Mouse (Mus musculus) CH12.LX (cell line): ENCODE measurements around the gene Snrpg.

Source experiments
- CTCF ChIP-seq, 2 experiments: IDR thresholded peaks in 1 of 2; conservative IDR thresholded peaks in 1 of 2; 2 replicates each; pipeline ENCODE4 v1.5.1; 2011 to 2012; ENCODE audit warnings: low read depth in 2 of 2, low read length in 2 of 2, improper control_type of control experiment in 1 of 2, inconsistent platforms in 1 of 2, mild to moderate bottlenecking in 1 of 2, moderate library complexity in 1 of 2
- EP300 ChIP-seq: IDR thresholded peaks from 2 replicates; pipeline ENCODE4 v1.6.1; 2011; ENCODE audit warnings: low read length, improper control_type of control experiment
- ETS1 ChIP-seq: conservative IDR thresholded peaks from 2 replicates; pipeline ENCODE4 v1.6.1; 2012; ENCODE audit warnings: low read depth, mild to moderate bottlenecking, inconsistent platforms, low read length, improper control_type of control experiment, moderate library complexity
- GABPA ChIP-seq: IDR thresholded peaks from 2 replicates; pipeline ENCODE4 v1.6.1; 2012; ENCODE audit warnings: low read depth, low read length, improper control_type of control experiment, inconsistent platforms; ENCODE audit not compliant: insufficient replicate concordance
- JUN ChIP-seq: IDR thresholded peaks from 2 replicates; pipeline ENCODE4 v1.6.1; 2011; ENCODE audit warnings: low read depth, mild to moderate bottlenecking, low read length, improper control_type of control experiment, moderate library complexity; ENCODE audit not compliant: insufficient read depth
- MAFK ChIP-seq: IDR thresholded peaks from 2 replicates; pipeline ENCODE4 v1.6.1; 2011; ENCODE audit warnings: low read length, improper control_type of control experiment; ENCODE audit not compliant: insufficient replicate concordance
- POLR2A ChIP-seq: IDR thresholded peaks from 2 replicates; pipeline ENCODE4 v1.6.1; 2011; ENCODE audit warnings: low read depth, mild to moderate bottlenecking, improper control_type of control experiment, low read length
- RAD21 ChIP-seq: IDR thresholded peaks from 2 replicates; pipeline ENCODE4 v1.6.1; 2011; ENCODE audit warnings: low read depth, mild to moderate bottlenecking, low read length, improper control_type of control experiment, moderate library complexity
- RCOR1 ChIP-seq: conservative IDR thresholded peaks from 2 replicates; pipeline ENCODE4 v1.6.1; 2012; ENCODE audit warnings: low read depth, mild to moderate bottlenecking, inconsistent platforms, low read length, improper control_type of control experiment
- TBP ChIP-seq: conservative IDR thresholded peaks from 2 replicates; pipeline ENCODE4 v1.6.1; 2011; ENCODE audit warnings: low read depth, low read length, improper control_type of control experiment
- TCF12 ChIP-seq: IDR thresholded peaks from 2 replicates; pipeline ENCODE4 v1.6.1; 2014; ENCODE audit warnings: low read depth, mild to moderate bottlenecking, inconsistent platforms, low read length, improper control_type of control experiment
- USF2 ChIP-seq: conservative IDR thresholded peaks from 2 replicates; pipeline ENCODE4 v1.6.1; 2011; ENCODE audit warnings: low read depth, low read length, improper control_type of control experiment
- ZC3H11A ChIP-seq: IDR thresholded peaks from 2 replicates; pipeline ENCODE4 v1.6.1; 2012; ENCODE audit warnings: low read depth, mild to moderate bottlenecking, inconsistent platforms, low read length, improper control_type of control experiment
- ZMIZ1 ChIP-seq: IDR thresholded peaks from 2 replicates; pipeline ENCODE4 v1.6.1; 2012; ENCODE audit warnings: low read depth, mild to moderate bottlenecking, inconsistent platforms, low read length, improper control_type of control experiment

DNA sequence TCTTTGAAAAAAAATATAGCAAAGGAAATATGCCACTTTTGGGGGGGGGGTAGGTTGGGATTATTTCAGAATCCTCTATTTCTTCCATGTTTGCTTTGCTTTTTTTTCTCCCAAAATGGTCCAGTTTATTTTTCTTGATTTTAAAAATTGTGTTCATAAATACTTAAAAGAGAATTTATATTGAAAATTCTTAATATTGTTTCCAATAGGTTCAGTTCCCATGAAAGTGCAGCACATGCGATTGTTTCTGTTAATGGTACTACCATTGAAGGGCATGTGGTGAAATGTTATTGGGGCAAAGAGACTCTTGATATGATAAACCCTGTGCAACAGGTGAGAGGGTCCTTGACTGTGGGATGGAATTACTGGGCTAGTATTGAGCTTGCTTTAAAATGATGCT, 55.3 kb downstream of the Snrpg start, which contains the start of gene Gm44790:
- TF ChIP-seq CTCF (conservative IDR thresholded peaks at IDR 0.05 in 1 of 2, IDR thresholded peaks at IDR 0.05 in 1 of 2; ENCODE audit: low read depth in 2 of 2, low read length in 2 of 2) (no peak), TCF12 (no peak), ZMIZ1 (no peak), USF2 (no peak), GABPA (no peak), POLR2A (no peak), MAFK (no peak), ZC3H11A (no peak), RAD21 (no peak), ETS1 (no peak), JUN (no peak), EP300 (no peak), TBP (no peak), RCOR1 (no peak)
